Mouse (Mus musculus): ENCODE measurements around the gene Arl2bp. TPM values are rescaled to one million over a fixed set of nuclear protein-coding genes. Genes with fewer than 3 reads are reported as not detected.

Gene Arl2bp
- polyA plus RNA-seq, 2 experiments, result 11.2 to 18.2 TPM

GRCm38 (mm10) chr8:94641938-94642337 is 24.5 kb upstream of the Arl2bp start:
- TF ChIP-seq CTCF (IDR thresholded peaks at IDR 0.05; ENCODE audit: low read depth) (peak; percentile 13; the same call in 1 of the 2 replicates), EP300 (IDR thresholded peaks at IDR 0.05; ENCODE audit: low read depth) (no peak)
- Histone ChIP-seq H3K4me3 (ENCODE audit: insufficient read depth in 1 of 2, low read depth in 2 of 2, low read length in 2 of 2) (no peak overlapping the region), H3K4me2 (ENCODE audit: low read depth) (no peak overlapping the region), H3K27ac (no peak overlapping the region), H3K9me3 (ENCODE audit: control insufficient read depth, low read length) (no peaks in the 10 kb centered on the region), H3K4me1 (replicated peaks; ENCODE audit: control insufficient read depth in 2 of 2, insufficient read depth in 2 of 2, low read length in 1 of 2) (no peaks in the 10 kb centered on the region), H3K36me3 (replicated peaks; ENCODE audit: control insufficient read depth, insufficient read depth, low read depth) (peaks cover 29% of the 10 kb centered on the region), H3K9ac (replicated peaks) (no peak overlapping the region), H3K27me3 (ENCODE audit: control insufficient read depth, insufficient read depth, low read length) (no peaks in the 10 kb centered on the region)
- ATAC-seq (ENCODE audit: insufficient read depth) (no peak), DNase-seq (ENCODE audit: low read depth in 3 of 3, low spot score in 3 of 3) (no peak)
- 74% methylated on average over 3 of the region's 3 CpGs for WGBS (ENCODE audit: insufficient replicate concordance)

DNA sequence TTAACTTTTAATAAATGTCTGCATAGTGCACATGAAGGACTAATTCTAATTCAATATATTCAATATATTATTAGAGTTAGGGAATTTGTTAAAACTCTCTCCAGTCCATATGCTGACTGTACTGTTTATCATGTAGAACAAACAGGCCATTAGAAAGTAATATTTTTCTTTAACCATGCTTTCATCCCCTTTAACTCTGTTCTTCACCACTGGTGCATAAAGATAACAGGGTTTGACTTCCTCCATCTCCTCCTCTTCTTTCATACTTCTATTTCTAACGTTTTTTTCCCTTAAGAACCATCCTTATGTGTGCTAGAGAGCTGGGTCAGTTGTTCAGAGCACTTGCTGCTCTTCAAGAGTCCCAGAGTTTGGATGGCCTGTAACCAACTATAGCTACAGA is 21.2 kb upstream of the Arl2bp start:
- Histone ChIP-seq H3K27ac (no peak overlapping the region), H3K4me1 (replicated peaks; ENCODE audit: control insufficient read depth in 2 of 2, insufficient read depth in 2 of 2, low read length in 1 of 2) (peaks cover 0 to 2% of the 10 kb centered on the region in 2 experiments; a peak in 1 of 4 replicates), H3K9me3 (ENCODE audit: control insufficient read depth, low read length) (no peaks in the 10 kb centered on the region), H3K4me3 (ENCODE audit: insufficient read depth in 1 of 2, low read depth in 2 of 2, low read length in 2 of 2) (no peak overlapping the region), H3K36me3 (replicated peaks; ENCODE audit: control insufficient read depth, insufficient read depth, low read depth) (peaks cover 20% of the 10 kb centered on the region), H3K9ac (replicated peaks) (no peak overlapping the region), H3K27me3 (ENCODE audit: control insufficient read depth, insufficient read depth, low read length) (no peaks in the 10 kb centered on the region), H3K4me2 (ENCODE audit: low read depth) (no peak overlapping the region)
- 10% methylated on average over 1 of the region's 1 CpGs for WGBS (ENCODE audit: insufficient replicate concordance)
- ATAC-seq (ENCODE audit: insufficient read depth) (no peak), DNase-seq (ENCODE audit: low read depth in 3 of 3, low spot score in 3 of 3) (no peak)
- TF ChIP-seq EP300 (IDR thresholded peaks at IDR 0.05; ENCODE audit: low read depth), result no peak
- no peak for TF ChIP-seq CTCF (IDR thresholded peaks at IDR 0.05; ENCODE audit: low read depth)

- DNase-seq (ENCODE audit: low read depth in 3 of 3, low spot score in 3 of 3) (no peak), ATAC-seq (ENCODE audit: insufficient read depth) (no peak)
- H3K9ac ChIP-seq (replicated peaks), result no peak overlapping the region
- peaks cover 14% of the 10 kb centered on the region for H3K36me3 ChIP-seq (replicated peaks; ENCODE audit: control insufficient read depth, insufficient read depth, low read depth)
- peaks cover 0 to 2% of the 10 kb centered on the region in 2 experiments; a peak in 1 of 4 replicates for H3K4me1 ChIP-seq (replicated peaks; ENCODE audit: control insufficient read depth in 2 of 2, insufficient read depth in 2 of 2, low read length in 1 of 2)
- H3K27me3 ChIP-seq (ENCODE audit: control insufficient read depth, insufficient read depth, low read length), result no peaks in the 10 kb centered on the region
- WGBS (ENCODE audit: insufficient replicate concordance), result 81% methylated on average over 3 of the region's 3 CpGs
- no peak overlapping the region for H3K4me3 ChIP-seq (ENCODE audit: insufficient read depth in 1 of 2, low read depth in 2 of 2, low read length in 2 of 2)
- no peak overlapping the region for H3K27ac ChIP-seq
- TF ChIP-seq EP300 (IDR thresholded peaks at IDR 0.05; ENCODE audit: low read depth) (no peak), CTCF (IDR thresholded peaks at IDR 0.05; ENCODE audit: low read depth) (no peak)
- H3K9me3 ChIP-seq (ENCODE audit: control insufficient read depth, low read length), result no peaks in the 10 kb centered on the region
- H3K4me2 ChIP-seq (ENCODE audit: low read depth), result no peak overlapping the region
Measured at GRCm38 (mm10) chr8:94646165-94646564, 20.2 kb upstream of the Arl2bp start.

DNA sequence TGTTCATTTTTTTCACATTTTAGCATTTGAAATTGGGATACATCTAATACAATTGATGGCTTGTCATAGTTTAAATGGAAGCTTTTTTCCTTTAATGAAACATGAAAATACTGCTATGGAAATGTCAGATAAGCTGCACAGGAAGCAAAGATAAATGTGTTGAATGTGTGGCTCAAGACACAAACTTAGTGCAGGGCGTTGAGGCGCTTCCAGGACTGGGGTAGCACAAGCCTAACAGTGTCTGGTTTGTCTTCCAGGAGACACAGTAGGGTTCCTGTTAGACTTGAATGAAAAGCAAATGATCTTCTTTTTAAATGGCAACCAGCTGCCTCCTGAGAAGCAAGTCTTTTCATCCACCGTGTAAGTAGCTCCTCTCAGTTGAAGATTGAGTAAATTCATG is 16.9 kb upstream of the Arl2bp start:
- no peak for ATAC-seq (ENCODE audit: insufficient read depth)

GRCm38 (mm10) chr8:94652951-94653350 is 13.4 kb upstream of the Arl2bp start:
- DNase-seq (ENCODE audit: low read depth in 3 of 3, low spot score in 3 of 3) (no peak), ATAC-seq (ENCODE audit: insufficient read depth) (no peak)
- TF ChIP-seq CTCF (IDR thresholded peaks at IDR 0.05; ENCODE audit: low read depth), result no peak
- Histone ChIP-seq H3K4me3 (ENCODE audit: insufficient read depth in 1 of 2, low read depth in 2 of 2, low read length in 2 of 2) (no peak overlapping the region), H3K4me2 (ENCODE audit: low read depth) (no peak overlapping the region), H3K36me3 (replicated peaks; ENCODE audit: control insufficient read depth, insufficient read depth, low read depth) (peaks cover 8% of the 10 kb centered on the region), H3K4me1 (replicated peaks; ENCODE audit: control insufficient read depth in 2 of 2, insufficient read depth in 2 of 2, low read length in 1 of 2) (peaks cover 4 to 9% of the 10 kb centered on the region in 2 experiments; a peak in 3 of 4 replicates), H3K27ac (no peak overlapping the region), H3K9ac (replicated peaks) (no peak overlapping the region), H3K9me3 (ENCODE audit: control insufficient read depth, low read length) (no peaks in the 10 kb centered on the region), H3K27me3 (ENCODE audit: control insufficient read depth, insufficient read depth, low read length) (no peaks in the 10 kb centered on the region)
- WGBS (ENCODE audit: insufficient replicate concordance), result 71% methylated on average over 3 of the region's 3 CpGs

More for the DNA sequence above, 16.9 kb upstream of the Arl2bp start:
- Histone ChIP-seq H3K27me3 (ENCODE audit: control insufficient read depth, insufficient read depth, low read length) (no peaks in the 10 kb centered on the region), H3K9me3 (ENCODE audit: control insufficient read depth, low read length) (no peaks in the 10 kb centered on the region), H3K9ac (replicated peaks) (no peak overlapping the region), H3K4me3 (ENCODE audit: insufficient read depth in 1 of 2, low read depth in 2 of 2, low read length in 2 of 2) (no peak overlapping the region), H3K4me1 (replicated peaks; ENCODE audit: control insufficient read depth in 2 of 2, insufficient read depth in 2 of 2, low read length in 1 of 2) (peaks cover 0 to 2% of the 10 kb centered on the region in 2 experiments; a peak in 1 of 4 replicates), H3K36me3 (replicated peaks; ENCODE audit: control insufficient read depth, insufficient read depth, low read depth) (peaks cover 15% of the 10 kb centered on the region), H3K4me2 (ENCODE audit: low read depth) (no peak overlapping the region), H3K27ac (no peak overlapping the region)
- TF ChIP-seq CTCF (IDR thresholded peaks at IDR 0.05; ENCODE audit: low read depth), result no peak
- no peak for TF ChIP-seq EP300 (IDR thresholded peaks at IDR 0.05; ENCODE audit: low read depth)
- WGBS (ENCODE audit: insufficient replicate concordance), result 26% methylated on average over 3 of the region's 3 CpGs
- no peak for DNase-seq (ENCODE audit: low read depth in 3 of 3, low spot score in 3 of 3)
